Mouse (Mus musculus): ENCODE results near the gene Mcfd2. TPM values are rescaled to one million over a fixed set of nuclear protein-coding genes. Genes with fewer than 3 reads are reported as not detected.
"Not testable (repeated sequence)": the region's sequence is repeated elsewhere in the genome, so short reads cannot be mapped to it uniquely, and the experiment has no call there.

The Mcfd2 gene
- polyA plus RNA-seq, 1 experiment: 64.8 TPM

GRCm38 (mm10) chr17:87298944-87299343 is 33.2 kb upstream of the Mcfd2 start:
- 81% methylated on average over 6 of the region's 6 CpGs for WGBS
- Histone ChIP-seq H3K4me1 (ENCODE audit: control insufficient read depth, insufficient read depth, low read length) (no peaks in the 10 kb centered on the region), H3K27me3 (ENCODE audit: control insufficient read depth, insufficient read depth, low read length) (no peaks in the 10 kb centered on the region), H3K27ac (ENCODE audit: insufficient read depth, low read length) (no peak overlapping the region), H3K4me3 (replicated peaks; ENCODE audit: insufficient read depth, low read depth, low read length) (no peak overlapping the region)
- DNase-seq: no peak
- no peak for TF ChIP-seq POLR2A (IDR thresholded peaks at IDR 0.05; ENCODE audit: borderline replicate concordance, insufficient read depth, low read length)
- no peak for TF ChIP-seq CTCF (IDR thresholded peaks at IDR 0.05; ENCODE audit: borderline replicate concordance, insufficient read depth, low read depth, low read length)

- H3K4me1 ChIP-seq (ENCODE audit: control insufficient read depth, insufficient read depth, low read length); DNase-seq; H3K4me3 ChIP-seq (replicated peaks; ENCODE audit: insufficient read depth, low read depth, low read length); H3K27ac ChIP-seq (ENCODE audit: insufficient read depth, low read length); H3K27me3 ChIP-seq (ENCODE audit: control insufficient read depth, insufficient read depth, low read length): not testable (repeated sequence)
- 94% methylated on average over 1 of the region's 1 CpGs for WGBS
Measured at GRCm38 (mm10) chr17:87296701-87297100, 31.0 kb upstream of the Mcfd2 start.

DNA sequence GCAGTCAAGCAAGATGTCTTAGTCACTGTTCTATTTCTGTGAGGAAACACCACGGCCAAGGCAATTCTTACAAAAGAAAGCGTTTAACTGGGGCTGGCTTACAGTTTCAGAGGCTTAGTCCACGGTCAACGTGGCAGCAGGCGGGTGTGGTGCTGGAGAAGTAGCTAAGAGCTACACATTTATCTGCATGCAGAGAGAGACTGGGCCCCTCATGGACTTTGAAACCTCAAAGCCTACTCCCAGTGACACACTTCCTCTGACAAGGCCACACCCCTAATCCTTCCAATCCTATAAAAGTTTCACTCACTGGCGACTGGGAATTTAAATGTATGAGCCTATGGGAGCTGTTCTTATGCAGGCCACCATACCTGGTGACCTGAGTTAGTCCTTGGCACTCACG is 30.0 kb upstream of the Mcfd2 start:
- H3K27me3 ChIP-seq (ENCODE audit: control insufficient read depth, insufficient read depth, low read length): no peaks in the 10 kb centered on the region
- TF ChIP-seq CTCF (IDR thresholded peaks at IDR 0.05; ENCODE audit: borderline replicate concordance, insufficient read depth, low read depth, low read length) (no peak), POLR2A (IDR thresholded peaks at IDR 0.05; ENCODE audit: borderline replicate concordance, insufficient read depth, low read length) (no peak)
- H3K27ac ChIP-seq (ENCODE audit: insufficient read depth, low read length): no peak overlapping the region
- DNase-seq: no peak
- H3K4me1 ChIP-seq (ENCODE audit: control insufficient read depth, insufficient read depth, low read length): no peaks in the 10 kb centered on the region
- no peak overlapping the region for H3K4me3 ChIP-seq (replicated peaks; ENCODE audit: insufficient read depth, low read depth, low read length)
- 88% methylated on average over 7 of the region's 7 CpGs for WGBS

DNA sequence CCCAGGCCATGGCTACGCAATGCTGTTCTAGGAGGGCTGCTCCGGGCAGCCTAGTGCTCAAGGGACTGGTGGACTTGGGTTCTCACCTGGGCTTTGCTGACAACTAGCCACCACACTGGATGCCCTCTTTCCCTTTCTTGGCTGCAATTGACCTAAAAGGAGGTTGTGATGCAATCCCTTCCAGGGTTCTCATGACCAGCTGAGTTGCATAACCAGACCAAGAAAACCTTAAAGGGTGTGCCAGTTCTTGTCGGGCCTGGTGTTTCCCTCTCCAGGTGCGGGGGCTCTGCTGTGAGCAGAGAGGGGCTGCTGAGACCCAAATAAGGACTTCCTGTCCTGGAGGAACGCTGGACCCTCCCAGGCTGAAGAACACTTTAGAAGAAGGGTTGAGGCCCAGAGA is 27.4 kb upstream of the Mcfd2 start:
- WGBS: 88% methylated on average over 5 of the region's 5 CpGs
- H3K27me3 ChIP-seq (ENCODE audit: control insufficient read depth, insufficient read depth, low read length): no peaks in the 10 kb centered on the region
- no peak for TF ChIP-seq CTCF (IDR thresholded peaks at IDR 0.05; ENCODE audit: borderline replicate concordance, insufficient read depth, low read depth, low read length)
- no peak for TF ChIP-seq POLR2A (IDR thresholded peaks at IDR 0.05; ENCODE audit: borderline replicate concordance, insufficient read depth, low read length)

GRCm38 (mm10) chr17:87291782-87292181 is 26.0 kb upstream of the Mcfd2 start:
- Histone ChIP-seq H3K27me3 (ENCODE audit: control insufficient read depth, insufficient read depth, low read length) (no peaks in the 10 kb centered on the region), H3K4me1 (ENCODE audit: control insufficient read depth, insufficient read depth, low read length) (no peaks in the 10 kb centered on the region)
- 78% methylated on average over 5 of the region's 5 CpGs for WGBS

More for the DNA sequence above, 27.4 kb upstream of the Mcfd2 start:
- Histone ChIP-seq H3K4me1 (ENCODE audit: control insufficient read depth, insufficient read depth, low read length) (no peaks in the 10 kb centered on the region), H3K4me3 (replicated peaks; ENCODE audit: insufficient read depth, low read depth, low read length) (no peak overlapping the region), H3K27ac (ENCODE audit: insufficient read depth, low read length) (no peak overlapping the region)
- no peak for DNase-seq

GRCm38 (mm10) chr17:87291037-87291436 is 25.3 kb upstream of the Mcfd2 start:
- 93% methylated on average over 7 of the region's 7 CpGs for WGBS
- Histone ChIP-seq H3K27me3 (ENCODE audit: control insufficient read depth, insufficient read depth, low read length) (no peaks in the 10 kb centered on the region), H3K4me3 (replicated peaks; ENCODE audit: insufficient read depth, low read depth, low read length) (no peak overlapping the region), H3K27ac (ENCODE audit: insufficient read depth, low read length) (no peak overlapping the region), H3K4me1 (ENCODE audit: control insufficient read depth, insufficient read depth, low read length) (no peaks in the 10 kb centered on the region)
- DNase-seq: no peak
- TF ChIP-seq CTCF (IDR thresholded peaks at IDR 0.05; ENCODE audit: borderline replicate concordance, insufficient read depth, low read depth, low read length): no peak
- no peak for TF ChIP-seq POLR2A (IDR thresholded peaks at IDR 0.05; ENCODE audit: borderline replicate concordance, insufficient read depth, low read length)

More at GRCm38 (mm10) chr17:87291782-87292181, 26.0 kb upstream of the Mcfd2 start:
- DNase-seq: no peak
- TF ChIP-seq CTCF (IDR thresholded peaks at IDR 0.05; ENCODE audit: borderline replicate concordance, insufficient read depth, low read depth, low read length) (no peak), POLR2A (IDR thresholded peaks at IDR 0.05; ENCODE audit: borderline replicate concordance, insufficient read depth, low read length) (no peak)
- H3K4me3 ChIP-seq (replicated peaks; ENCODE audit: insufficient read depth, low read depth, low read length): no peak overlapping the region
- no peak overlapping the region for H3K27ac ChIP-seq (ENCODE audit: insufficient read depth, low read length)

- 69% methylated on average over 5 of the region's 5 CpGs for WGBS
- Histone ChIP-seq H3K27ac (ENCODE audit: insufficient read depth, low read length) (no peak overlapping the region), H3K4me1 (ENCODE audit: control insufficient read depth, insufficient read depth, low read length) (no peaks in the 10 kb centered on the region; the same call in 1 of the 2 replicates), H3K4me3 (replicated peaks; ENCODE audit: insufficient read depth, low read depth, low read length) (no peak overlapping the region), H3K27me3 (ENCODE audit: control insufficient read depth, insufficient read depth, low read length) (no peaks in the 10 kb centered on the region)
- DNase-seq: no peak
- TF ChIP-seq POLR2A (IDR thresholded peaks at IDR 0.05; ENCODE audit: borderline replicate concordance, insufficient read depth, low read length) (no peak), CTCF (IDR thresholded peaks at IDR 0.05; ENCODE audit: borderline replicate concordance, insufficient read depth, low read depth, low read length) (no peak)
Measured at GRCm38 (mm10) chr17:87289367-87289766, 23.6 kb upstream of the Mcfd2 start.

- no peaks in the 10 kb centered on the region for H3K27me3 ChIP-seq (ENCODE audit: control insufficient read depth, insufficient read depth, low read length)
- WGBS: 40% methylated on average over 12 of the region's 12 CpGs
- no peak for TF ChIP-seq POLR2A (IDR thresholded peaks at IDR 0.05; ENCODE audit: borderline replicate concordance, insufficient read depth, low read length)
- TF ChIP-seq CTCF (IDR thresholded peaks at IDR 0.05; ENCODE audit: borderline replicate concordance, insufficient read depth, low read depth, low read length): no peak
Measured at GRCm38 (mm10) chr17:87288131-87288530, 22.4 kb upstream of the Mcfd2 start.

More at GRCm38 (mm10) chr17:87288131-87288530, 22.4 kb upstream of the Mcfd2 start:
- Histone ChIP-seq H3K27ac (ENCODE audit: insufficient read depth, low read length) (no peak overlapping the region), H3K4me1 (ENCODE audit: control insufficient read depth, insufficient read depth, low read length) (no peaks in the 10 kb centered on the region; the same call in 1 of the 2 replicates), H3K4me3 (replicated peaks; ENCODE audit: insufficient read depth, low read depth, low read length) (no peak overlapping the region)
- DNase-seq: no peak

Data from cerebellum, adult 2 months (tissue).